Mouse (Mus musculus) thymus, postnatal 10 days (tissue): Measurements from ENCODE around the gene Armc10.
"Not testable (repeated sequence)": the region's sequence is repeated elsewhere in the genome, so short reads cannot be mapped to it uniquely, and the experiment has no call there.

Source experiments
- DNase-seq, 2 experiments: peaks; one replicate each; pipeline ENCODE4 v3.0.0; 2021; ENCODE audit warnings: low spot score in 2 of 2

Gene Armc10

GRCm38 (mm10) chr5:21667191-21668137, 21.9 kb downstream of the Armc10 start:
- DNase-seq = no peak

- DNase-seq = no peak
Observed at GRCm38 (mm10) chr5:21669307-21669706, 23.7 kb downstream of the Armc10 start.

- DNase-seq = peak; percentile 23 to 29
Observed at GRCm38 (mm10) chr5:21672812-21673635, 27.4 kb downstream of the Armc10 start.

GRCm38 (mm10) chr5:21673742-21674141, 28.1 kb downstream of the Armc10 start:
- no peak for DNase-seq

- DNase-seq = no peak
Observed at GRCm38 (mm10) chr5:21675019-21675418, 29.4 kb downstream of the Armc10 start.

- no peak for DNase-seq
Observed at GRCm38 (mm10) chr5:21675494-21675893, 29.9 kb downstream of the Armc10 start.

GRCm38 (mm10) chr5:21677939-21678338, 32.3 kb downstream of the Armc10 start:
- no peak for DNase-seq

- DNase-seq = no peak
Observed at GRCm38 (mm10) chr5:21678363-21678762, 32.8 kb downstream of the Armc10 start.

- no peak for DNase-seq
Observed at GRCm38 (mm10) chr5:21680029-21680428, 34.4 kb downstream of the Armc10 start.

GRCm38 (mm10) chr5:21680940-21681339, 35.3 kb downstream of the Armc10 start:
- DNase-seq = no peak

GRCm38 (mm10) chr5:21683811-21684210, 38.2 kb downstream of the Armc10 start:
- no peak for DNase-seq

GRCm38 (mm10) chr5:21685001-21685400, 39.4 kb downstream of the Armc10 start:
- DNase-seq = no peak

- no peak for DNase-seq
Observed at GRCm38 (mm10) chr5:21687042-21687441, 41.4 kb downstream of the Armc10 start.

GRCm38 (mm10) chr5:21692230-21692629, 46.6 kb downstream of the Armc10 start:
- DNase-seq = no peak

- DNase-seq = no peak
Observed at GRCm38 (mm10) chr5:21693372-21693870, 47.8 kb downstream of the Armc10 start.

- DNase-seq = no peak
Observed at GRCm38 (mm10) chr5:21694854-21695490, 49.4 kb downstream of the Armc10 start.

GRCm38 (mm10) chr5:21699555-21699954, 53.9 kb downstream of the Armc10 start:
- DNase-seq = not testable (repeated sequence)

GRCm38 (mm10) chr5:21700272-21700821, 54.7 kb downstream of the Armc10 start:
- no peak for DNase-seq

GRCm38 (mm10) chr5:21700934-21701333, 55.3 kb downstream of the Armc10 start:
- DNase-seq = no peak

- DNase-seq = peak; percentile 98 to 99
Observed at GRCm38 (mm10) chr5:21701351-21702008, 55.9 kb downstream of the Armc10 start, which contains the start of gene Napepld. TSS of gene Napepld (minus strand) at chr5:21701396.

- no peak for DNase-seq
Observed at GRCm38 (mm10) chr5:21702009-21702364, 56.4 kb downstream of the Armc10 start.
